Mouse (Mus musculus) liver, embryonic 11.5 days (tissue): ENCODE measurements around the gene Myh9. TPM values are rescaled to one million over a fixed set of nuclear protein-coding genes. Genes with fewer than 3 reads are reported as not detected.

Experiments used
- ATAC-seq: fragments of 200-750 bp; cut with Nextera tagmentation; replicated peaks from 2 replicates; pipeline ENCODE4 v1.8.0; 2017; ENCODE audit warnings: moderate number of reproducible peaks, mild to moderate bottlenecking, moderate TSS enrichment, moderate library complexity; ENCODE audit not compliant: low FRiP score
- DNase-seq: peaks from one replicate; pipeline ENCODE4 v3.0.0-alpha.2; 2017; ENCODE audit warnings: low spot score
- H3K27ac ChIP-seq: fragments of 300-500 bp; sonication (generic); 2 replicates; pipeline ENCODE4 v1.5.1; 2014; ENCODE audit warnings: mild to moderate bottlenecking, low read depth, low read length, control low read depth
- H3K27me3 ChIP-seq: fragments of 300-500 bp; sonication (generic); replicated peaks from 2 replicates; pipeline ENCODE4 v1.6.1; 2014; ENCODE audit warnings: low read length, mixed read lengths; ENCODE audit not compliant: control insufficient read depth, insufficient read depth
- H3K36me3 ChIP-seq: fragments of 300-500 bp; sonication (generic); 2 replicates; pipeline ENCODE4 v1.6.1; 2014; ENCODE audit warnings: mild to moderate bottlenecking, low read length, moderate library complexity, mixed read lengths; ENCODE audit not compliant: control insufficient read depth, insufficient read depth
- H3K4me1 ChIP-seq: fragments of 300-500 bp; sonication (generic); replicated peaks from 2 replicates; pipeline ENCODE4 v1.6.1; 2014; ENCODE audit warnings: low read length, mixed read lengths; ENCODE audit not compliant: control insufficient read depth, insufficient read depth
- H3K4me2 ChIP-seq: fragments of 300-500 bp; sonication (generic); 2 replicates; pipeline ENCODE4 v1.6.1; 2014; ENCODE audit warnings: mild to moderate bottlenecking, control low read depth, moderate library complexity
- H3K4me3 ChIP-seq: fragments of 300-500 bp; sonication (generic); 2 replicates; pipeline ENCODE4 v1.5.1; 2014; ENCODE audit warnings: low read depth, low read length, control low read depth
- H3K9ac ChIP-seq: fragments of 300-500 bp; sonication (generic); 2 replicates; pipeline ENCODE4 v1.6.1; 2014; ENCODE audit warnings: low read depth, low read length, control low read depth
- H3K9me3 ChIP-seq: fragments of 300-500 bp; sonication (generic); 2 replicates; pipeline ENCODE4 v1.6.1; 2016; ENCODE audit warnings: low read length, inconsistent platforms, mixed read lengths; ENCODE audit not compliant: control insufficient read depth
- WGBS: fragments of 180-500 bp; shearing (Covaris S2); extraction: QIAGEN DNeasy Blood & Tissue Kit; methylation state at CpG from one replicate; pipeline ENCODE4 v1.1.7; 2014; 5-methylcytosine and 5-hydroxymethylcytosine counted together
- polyA plus RNA-seq: library from polyadenylated mRNA; unstranded; fragments of >200 nt; fragmentation: Nextera tagmentation; extraction: Ambion mirVana; gene quantifications from 2 replicates; pipeline ENCODE4 v1.2.1, GENCODE M21; 2014

The Myh9 gene
- polyA plus RNA-seq, 1 experiment from 2014 or later, result 53.0 TPM

GRCm38 (mm10) chr15:77830481-77831137 is 11.4 kb downstream of the Myh9 start:
- H3K36me3 ChIP-seq, result peaks cover 6% of the 10 kb centered on the region; the same call in 1 of the 2 replicates
- H3K27me3 ChIP-seq, result no peaks in the 10 kb centered on the region
- H3K9ac ChIP-seq, result no peak overlapping the region
- WGBS, result 54% methylated on average over 5 of the region's 5 CpGs
- H3K27ac ChIP-seq, result peak overlapping the region; percentile 25; the same call in 1 of the 2 replicates
- H3K4me2 ChIP-seq, result no peak overlapping the region; the same call in 1 of the 2 replicates
- ATAC-seq, result no peak
- H3K4me3 ChIP-seq, result no peak overlapping the region
- H3K9me3 ChIP-seq, result no peaks in the 10 kb centered on the region
- H3K4me1 ChIP-seq, result peaks cover 79% of the 10 kb centered on the region
- no peak for DNase-seq

DNA sequence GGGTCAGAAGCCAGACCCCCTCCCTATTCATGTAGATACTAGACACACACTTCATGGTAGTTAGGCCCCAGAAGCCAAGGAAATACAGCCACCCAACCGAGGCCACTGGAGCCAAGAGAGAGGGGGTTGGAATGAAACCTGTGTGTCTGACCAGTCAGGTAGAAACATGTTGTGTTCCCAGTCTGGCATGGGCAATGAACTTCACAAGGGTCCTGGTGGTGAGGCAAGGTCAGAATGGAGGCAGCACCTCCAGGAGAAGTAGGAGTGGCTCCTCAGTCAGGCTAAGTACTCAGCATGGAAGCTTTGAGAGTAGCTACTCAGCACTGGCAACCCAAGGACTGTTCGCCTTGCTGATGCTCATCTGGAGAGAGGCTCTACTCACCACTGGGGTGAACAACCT is 12.4 kb downstream of the Myh9 start:
- no peak overlapping the region; the same call in 1 of the 2 replicates for H3K4me2 ChIP-seq
- DNase-seq (no peak), ATAC-seq (no peak)
- no peaks in the 10 kb centered on the region for H3K9me3 ChIP-seq
- H3K4me1 ChIP-seq, result peaks cover 69% of the 10 kb centered on the region
- H3K27me3 ChIP-seq, result no peaks in the 10 kb centered on the region
- H3K27ac ChIP-seq, result peak overlapping the region; percentile 25; the same call in 1 of the 2 replicates
- WGBS, result 73% methylated on average over 2 of the region's 2 CpGs
- H3K36me3 ChIP-seq, result peaks cover 6% of the 10 kb centered on the region; the same call in 1 of the 2 replicates
- H3K9ac ChIP-seq, result no peak overlapping the region
- no peak overlapping the region for H3K4me3 ChIP-seq

DNA sequence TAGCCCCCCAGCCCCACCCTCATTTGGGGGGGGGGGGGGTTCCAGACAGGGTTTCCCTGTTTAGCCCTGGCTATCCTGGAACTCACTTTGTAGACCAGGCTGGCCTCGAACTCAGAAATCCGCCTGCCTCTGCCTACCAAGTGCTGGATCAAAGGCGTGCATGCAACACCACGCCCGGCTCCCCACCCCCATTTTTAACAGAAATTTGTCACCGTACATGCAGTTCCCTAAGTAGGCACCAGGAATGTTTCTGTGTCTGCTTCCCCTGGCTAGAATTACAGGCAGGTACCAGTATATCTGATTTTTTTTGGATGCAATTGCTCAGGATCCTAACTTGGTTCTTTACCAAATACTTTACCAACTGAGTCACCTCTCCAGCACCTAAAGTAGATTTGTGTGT is 13.1 kb downstream of the Myh9 start:
- Histone ChIP-seq H3K4me1 (peaks cover 69% of the 10 kb centered on the region), H3K4me3 (no peak overlapping the region), H3K4me2 (no peak overlapping the region), H3K27ac (no peak overlapping the region), H3K36me3 (peaks cover 6% of the 10 kb centered on the region; the same call in 1 of the 2 replicates), H3K27me3 (no peaks in the 10 kb centered on the region), H3K9ac (no peak overlapping the region), H3K9me3 (no peaks in the 10 kb centered on the region)
- WGBS, result 86% methylated on average over 6 of the region's 6 CpGs
- ATAC-seq, result no peak
- no peak for DNase-seq

DNA sequence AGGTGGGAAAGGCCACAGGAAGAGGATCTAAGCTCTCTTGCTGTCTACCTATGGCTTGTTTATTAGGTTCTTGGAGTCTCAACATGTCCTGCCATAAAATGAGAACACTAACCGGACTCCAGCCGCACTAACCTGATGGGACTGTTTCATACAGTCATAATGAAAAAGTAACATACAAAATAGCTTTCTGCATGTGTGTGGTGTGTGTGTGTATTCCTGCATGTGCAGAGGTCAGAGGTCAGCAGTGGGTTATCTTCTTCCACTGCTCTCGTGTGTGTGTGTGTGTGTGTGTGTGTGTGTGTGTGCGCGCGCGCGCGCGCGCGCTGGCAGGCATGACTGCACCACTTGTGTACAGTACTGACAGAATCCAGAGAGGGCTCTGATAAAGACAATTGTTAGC is 13.7 kb downstream of the Myh9 start:
- Histone ChIP-seq H3K27ac (no peak overlapping the region), H3K9me3 (no peaks in the 10 kb centered on the region), H3K4me1 (peaks cover 69% of the 10 kb centered on the region), H3K9ac (peak overlapping the region; percentile 25; the same call in 1 of the 2 replicates), H3K36me3 (peaks cover 6% of the 10 kb centered on the region; the same call in 1 of the 2 replicates), H3K4me2 (no peak overlapping the region), H3K4me3 (no peak overlapping the region), H3K27me3 (no peaks in the 10 kb centered on the region)
- no peak for ATAC-seq
- no peak for DNase-seq
- WGBS, result 90% methylated on average over 12 of the region's 12 CpGs

GRCm38 (mm10) chr15:77827794-77828193 is 14.2 kb downstream of the Myh9 start:
- H3K9me3 ChIP-seq, result no peaks in the 10 kb centered on the region
- no peak overlapping the region; the same call in 1 of the 2 replicates for H3K9ac ChIP-seq
- WGBS, result 36% methylated on average over 6 of the region's 6 CpGs
- H3K4me2 ChIP-seq, result no peak overlapping the region
- DNase-seq (no peak), ATAC-seq (no peak)
- H3K4me3 ChIP-seq, result no peak overlapping the region
- peaks cover 6% of the 10 kb centered on the region; the same call in 1 of the 2 replicates for H3K36me3 ChIP-seq
- H3K27me3 ChIP-seq, result no peaks in the 10 kb centered on the region
- no peak overlapping the region for H3K27ac ChIP-seq
- H3K4me1 ChIP-seq, result peaks cover 70% of the 10 kb centered on the region

GRCm38 (mm10) chr15:77827379-77827778 is 14.6 kb downstream of the Myh9 start:
- H3K4me3 ChIP-seq, result no peak overlapping the region
- H3K9me3 ChIP-seq, result no peaks in the 10 kb centered on the region
- ATAC-seq (no peak), DNase-seq (no peak)
- H3K36me3 ChIP-seq, result peaks cover 6% of the 10 kb centered on the region; the same call in 1 of the 2 replicates
- H3K4me1 ChIP-seq, result peaks cover 69% of the 10 kb centered on the region
- no peak overlapping the region for H3K9ac ChIP-seq
- peak overlapping the region; percentile 13; the same call in 1 of the 2 replicates for H3K27ac ChIP-seq
- 52% methylated on average over 7 of the region's 7 CpGs for WGBS
- H3K27me3 ChIP-seq, result no peaks in the 10 kb centered on the region
- no peak overlapping the region; the same call in 1 of the 2 replicates for H3K4me2 ChIP-seq

DNA sequence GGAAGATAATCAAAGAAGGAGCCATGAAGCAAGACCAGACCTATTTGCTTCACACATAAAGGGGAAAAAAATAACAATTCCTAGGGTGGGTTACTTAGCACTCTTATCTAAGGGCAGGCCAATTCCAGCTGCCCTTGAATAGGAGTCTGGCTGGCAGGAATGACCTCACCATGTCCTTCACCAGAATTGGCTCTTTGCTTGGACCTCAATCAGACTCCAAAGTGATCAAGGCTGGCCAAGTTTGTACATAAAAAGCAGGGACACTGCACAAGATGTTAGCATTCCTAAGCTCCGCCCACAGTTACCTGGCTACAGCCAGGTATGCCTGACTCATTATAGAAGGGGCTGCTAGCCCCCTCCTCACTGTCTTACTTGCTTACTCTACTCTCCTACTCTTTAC is 16.6 kb downstream of the Myh9 start:
- peaks cover 4% of the 10 kb centered on the region; the same call in 1 of the 2 replicates for H3K36me3 ChIP-seq
- H3K9ac ChIP-seq, result no peak overlapping the region
- H3K4me3 ChIP-seq, result no peak overlapping the region
- H3K27ac ChIP-seq, result no peak overlapping the region
- no peaks in the 10 kb centered on the region for H3K27me3 ChIP-seq
- ATAC-seq (no peak), DNase-seq (no peak)
- H3K4me1 ChIP-seq, result peaks cover 69% of the 10 kb centered on the region
- no peak overlapping the region for H3K4me2 ChIP-seq
- 88% methylated on average over 1 of the region's 1 CpGs for WGBS
- H3K9me3 ChIP-seq, result no peaks in the 10 kb centered on the region

DNA sequence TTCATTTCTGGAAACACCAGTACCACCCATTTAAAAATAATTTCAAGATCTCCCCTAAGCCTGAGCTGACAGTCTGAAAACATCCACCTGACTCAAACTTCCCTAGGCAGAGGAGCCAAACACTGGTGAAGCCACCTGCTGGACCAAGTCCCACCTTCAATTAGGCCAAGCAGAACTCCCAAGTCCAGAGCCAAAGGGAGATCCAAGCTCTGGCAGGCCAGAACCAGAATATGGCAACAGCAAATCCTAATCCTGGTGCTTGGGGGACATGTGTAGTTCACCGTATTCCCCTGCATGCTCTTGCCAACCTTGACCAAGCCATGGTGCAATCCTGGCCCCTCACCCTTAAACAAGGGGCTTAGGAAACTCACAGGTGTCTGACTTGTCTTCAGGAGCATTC is 17.7 kb downstream of the Myh9 start:
- H3K27me3 ChIP-seq, result no peaks in the 10 kb centered on the region
- H3K4me1 ChIP-seq, result peaks cover 66% of the 10 kb centered on the region
- no peak for DNase-seq
- H3K9me3 ChIP-seq, result no peaks in the 10 kb centered on the region
- 87% methylated on average over 1 of the region's 1 CpGs for WGBS
- no peak overlapping the region for H3K27ac ChIP-seq
- no peak overlapping the region for H3K9ac ChIP-seq
- H3K4me3 ChIP-seq, result no peak overlapping the region
- H3K4me2 ChIP-seq, result no peak overlapping the region
- ATAC-seq, result no peak
- H3K36me3 ChIP-seq, result peaks cover 4% of the 10 kb centered on the region; the same call in 1 of the 2 replicates

DNA sequence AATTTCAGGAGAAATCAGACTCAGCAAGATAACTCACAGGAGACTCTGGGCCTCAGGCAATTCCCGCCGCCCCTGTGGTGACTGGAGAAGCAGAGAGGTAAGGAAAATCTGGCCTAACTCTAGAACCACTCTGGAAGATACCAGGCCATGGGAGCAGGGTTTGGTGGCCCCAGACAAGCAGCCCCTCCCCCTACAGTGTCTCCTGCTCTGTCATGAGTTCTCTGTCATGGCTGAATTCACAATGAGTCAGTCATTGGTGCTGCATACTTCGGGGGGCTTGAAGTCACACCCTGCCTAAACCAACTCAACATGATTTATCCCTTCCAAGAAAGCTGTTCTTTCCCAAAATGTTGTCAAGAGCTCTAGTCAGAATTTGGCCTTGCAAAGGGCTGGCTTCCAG is 18.3 kb downstream of the Myh9 start:
- H3K27ac ChIP-seq, result no peak overlapping the region
- H3K27me3 ChIP-seq, result no peaks in the 10 kb centered on the region
- no peaks in the 10 kb centered on the region for H3K9me3 ChIP-seq
- peaks cover 4% of the 10 kb centered on the region; the same call in 1 of the 2 replicates for H3K36me3 ChIP-seq
- peaks cover 71% of the 10 kb centered on the region for H3K4me1 ChIP-seq
- WGBS, result 58% methylated on average over 3 of the region's 3 CpGs
- H3K4me2 ChIP-seq, result no peak overlapping the region
- no peak for ATAC-seq
- H3K9ac ChIP-seq, result no peak overlapping the region
- DNase-seq, result no peak
- H3K4me3 ChIP-seq, result no peak overlapping the region
